Mouse (Mus musculus): ENCODE results near the gene Caly.
A peak's percentile ranks its signal among the peaks of the same experiment; 100 is the strongest.

Gene Caly

GRCm38 (mm10) chr7:140082242-140082678 lies at the start of gene Caly:
Caly (minus strand) TSS chr7:140082548.
- no peak for DNase-seq (ENCODE audit: low read depth in 1 of 2, low spot score in 2 of 2)

GRCm38 (mm10) chr7:140127911-140128310 lies 45.6 kb upstream of the Caly start:
- no peak for DNase-seq (ENCODE audit: low read depth in 1 of 2, low spot score in 2 of 2)

- DNase-seq (ENCODE audit: low read depth in 1 of 2, low spot score in 2 of 2): no peak
Observed at GRCm38 (mm10) chr7:140126934-140127333, 44.6 kb upstream of the Caly start.

DNA sequence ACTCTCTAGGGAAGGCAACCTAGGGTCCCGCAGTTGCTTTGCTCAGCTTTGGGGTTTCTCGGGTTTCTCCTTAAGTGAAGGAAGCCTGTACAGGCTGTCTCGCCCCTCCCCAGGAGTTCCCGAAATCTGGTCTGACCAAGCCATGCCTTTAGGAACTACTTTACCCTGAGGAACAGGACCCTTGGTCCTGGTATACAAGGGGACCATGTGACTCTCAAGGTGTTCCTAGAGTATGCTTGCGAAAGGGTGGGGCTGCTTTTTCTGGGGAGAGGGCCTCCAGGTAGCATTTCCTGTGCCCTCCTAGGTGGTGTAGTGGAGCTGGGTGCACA lies 43.6 kb upstream of the Caly start:
- no peak for DNase-seq (ENCODE audit: low read depth in 1 of 2, low spot score in 2 of 2)

DNA sequence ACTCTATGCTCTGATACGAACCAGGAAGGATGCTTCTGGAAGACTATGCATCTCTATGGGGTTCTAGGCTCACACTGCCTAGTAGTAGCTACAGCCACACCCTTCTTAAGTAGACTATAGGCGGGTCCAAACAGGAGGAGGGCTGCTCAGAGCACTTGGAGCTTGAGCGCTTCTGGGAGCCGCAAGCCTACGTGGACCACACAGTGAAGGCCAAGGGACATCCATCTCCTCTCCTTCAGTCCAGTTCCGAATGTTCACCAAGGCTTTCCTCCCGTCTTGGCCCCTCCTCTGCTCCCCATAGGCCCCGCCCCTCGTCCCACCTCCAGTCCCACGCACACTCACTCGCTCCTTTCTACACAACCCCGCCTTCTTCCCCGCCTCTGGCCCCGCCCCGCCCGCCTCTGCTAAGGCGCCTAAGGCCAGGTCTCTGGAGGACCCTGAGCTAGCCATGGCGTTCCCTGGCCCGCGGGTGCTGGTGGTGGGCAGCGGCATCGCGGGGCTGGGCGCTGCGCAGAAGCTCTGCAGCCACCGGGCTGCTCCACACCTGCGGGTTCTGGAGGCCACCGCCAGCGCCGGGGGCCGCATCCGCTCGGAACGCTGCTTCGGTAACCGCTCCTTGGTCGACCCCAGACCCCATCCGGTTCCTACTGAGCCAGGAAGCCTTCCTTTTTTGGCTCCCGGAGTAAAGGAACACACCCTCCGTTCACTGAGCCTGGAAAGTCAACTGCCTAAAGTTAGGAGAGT lies 43.1 kb upstream of the Caly start:
- peak; percentile 52 to 80 for DNase-seq (ENCODE audit: low read depth in 1 of 2, low spot score in 2 of 2)

DNA sequence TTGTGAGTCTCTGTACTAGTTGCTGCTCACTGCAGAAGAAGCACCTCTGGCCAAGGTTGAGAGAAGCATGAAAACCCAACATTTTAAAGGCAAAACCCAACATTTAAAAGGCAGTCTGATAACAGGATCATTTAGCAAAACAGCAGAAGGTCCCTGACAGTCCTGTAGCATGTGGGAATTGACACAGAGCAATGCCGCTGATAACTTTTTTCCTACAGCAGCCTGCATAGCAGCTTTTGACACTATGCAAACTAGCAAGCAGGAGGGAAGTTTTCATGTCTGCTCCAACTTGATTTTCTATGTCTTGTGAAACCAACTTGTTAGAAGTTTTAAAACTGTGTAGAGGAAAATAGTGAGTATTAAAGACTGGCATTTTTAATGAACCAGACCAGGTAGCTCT lies 42.0 kb upstream of the Caly start:
- DNase-seq (ENCODE audit: low read depth in 1 of 2, low spot score in 2 of 2): no peak

GRCm38 (mm10) chr7:140122765-140123164 lies 40.4 kb upstream of the Caly start:
- DNase-seq (ENCODE audit: low read depth in 1 of 2, low spot score in 2 of 2): no peak

DNA sequence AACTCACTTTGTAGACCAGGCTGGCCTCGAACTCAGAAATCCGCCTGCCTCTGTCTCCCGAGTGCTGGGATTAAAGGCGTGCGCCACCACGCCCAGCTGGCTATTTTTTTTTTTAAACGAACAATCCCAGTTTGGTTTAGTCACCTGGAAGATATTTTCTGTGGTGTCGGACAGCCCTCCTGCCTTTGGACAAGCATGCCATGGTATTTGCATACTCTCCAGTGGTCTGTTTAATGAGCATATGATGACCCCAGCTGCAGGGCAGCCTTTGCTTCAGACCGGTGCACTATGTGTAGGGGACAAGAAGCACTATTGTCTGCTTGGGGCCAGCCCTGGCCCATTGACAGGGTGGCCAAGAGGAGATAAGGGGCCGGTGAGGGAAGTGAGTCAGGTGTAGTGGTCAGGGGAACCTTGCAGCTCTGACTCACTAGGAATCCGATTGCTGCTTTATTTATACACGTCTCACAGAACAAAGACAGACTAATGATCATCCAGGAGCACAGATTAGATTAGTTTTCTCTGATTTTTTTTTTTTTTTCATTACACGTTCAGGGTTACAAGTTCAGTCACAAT lies 39.1 kb upstream of the Caly start:
- no peak for DNase-seq (ENCODE audit: low read depth in 1 of 2, low spot score in 2 of 2)

GRCm38 (mm10) chr7:140120484-140120883 lies 38.1 kb upstream of the Caly start:
- no peak for DNase-seq (ENCODE audit: low read depth in 1 of 2, low spot score in 2 of 2)

GRCm38 (mm10) chr7:140116329-140117054 lies 34.1 kb upstream of the Caly start, which contains the start of gene Echs1:
Echs1 (minus strand) TSS chr7:140116476.
- peak; percentile 86 for DNase-seq (ENCODE audit: low read depth in 1 of 2, low spot score in 2 of 2)

DNA sequence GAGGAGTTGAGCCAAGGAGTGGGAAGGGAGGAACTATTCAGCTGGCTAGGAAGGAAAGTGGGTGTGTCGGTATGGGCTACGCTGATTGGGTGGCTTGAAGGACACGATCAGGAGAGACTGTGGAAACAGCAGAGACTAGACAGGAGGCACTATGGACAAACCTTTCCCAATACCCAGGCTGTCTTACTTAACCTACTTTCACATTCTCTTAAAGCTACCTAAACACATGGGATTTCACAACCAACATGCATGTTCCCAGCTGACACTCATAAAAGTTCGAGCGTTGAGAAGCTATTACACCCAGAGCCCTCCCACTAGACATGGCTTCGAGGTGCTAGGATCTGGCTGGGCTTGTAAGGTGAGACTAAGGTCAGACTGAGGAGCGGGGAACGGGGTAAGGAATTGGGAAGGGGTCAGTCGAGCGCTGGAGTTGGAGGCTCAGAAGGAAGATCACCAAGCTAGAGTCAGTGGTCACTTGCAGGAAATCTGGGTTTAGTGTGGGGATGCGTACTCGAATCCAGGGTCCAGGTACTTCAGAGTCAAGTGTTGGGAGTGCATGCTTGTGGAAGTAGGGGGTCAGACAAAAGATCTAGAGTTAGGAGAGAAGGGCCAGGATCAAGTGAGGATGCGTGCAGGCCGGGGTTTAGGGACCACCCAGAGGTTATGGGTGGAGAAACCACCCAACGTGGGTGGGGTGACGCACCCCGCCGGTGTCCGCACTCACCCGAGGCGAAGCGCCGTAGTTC lies 33.4 kb upstream of the Caly start, which contains the start of gene Paox:
TSS of gene Paox (plus strand) at position 217 of the 746 bp plus-strand sequence.
- DNase-seq (ENCODE audit: low read depth in 1 of 2, low spot score in 2 of 2): peak in 1 of 2 experiments; percentile 34

DNA sequence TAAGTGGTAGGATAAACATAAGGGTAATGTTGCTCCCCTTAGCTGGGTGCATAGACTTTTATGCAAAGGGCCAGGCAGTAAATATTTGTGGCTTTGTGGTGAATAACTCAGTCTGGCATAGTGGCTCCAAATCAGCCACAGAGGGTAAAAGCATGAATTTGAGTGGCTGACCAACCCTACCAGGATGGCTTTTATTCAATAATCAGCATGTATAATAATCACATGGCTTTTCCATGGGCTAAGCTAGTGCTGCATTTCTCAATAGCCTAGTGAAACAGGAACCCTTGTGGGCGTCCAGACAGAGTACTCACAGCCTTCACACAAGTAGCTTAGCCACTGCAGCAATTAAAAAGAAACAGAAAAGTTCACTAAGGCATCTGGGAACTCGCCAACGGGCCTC lies 29.6 kb upstream of the Caly start:
- no peak for DNase-seq (ENCODE audit: low read depth in 1 of 2, low spot score in 2 of 2)

DNA sequence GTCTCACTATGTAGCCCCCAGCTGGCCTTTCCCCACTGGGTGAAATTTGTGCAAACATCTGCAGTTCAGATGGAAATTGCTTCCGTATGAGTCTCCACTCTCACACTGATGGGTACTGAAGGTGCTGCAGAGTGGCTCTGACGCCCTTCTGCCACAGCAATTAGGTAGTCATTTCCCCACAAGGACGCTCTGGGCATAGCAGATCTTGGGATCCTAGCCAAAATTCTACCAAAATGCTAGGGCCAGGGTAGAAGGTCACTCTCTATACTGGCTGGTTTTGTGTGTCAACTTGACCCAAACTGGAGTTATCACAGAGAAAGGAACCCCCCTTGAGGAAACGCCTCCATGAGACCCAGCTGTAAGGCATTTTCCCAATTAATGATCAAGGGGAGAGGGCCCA lies 21.7 kb upstream of the Caly start:
- no peak for DNase-seq (ENCODE audit: low read depth in 1 of 2, low spot score in 2 of 2)

DNA sequence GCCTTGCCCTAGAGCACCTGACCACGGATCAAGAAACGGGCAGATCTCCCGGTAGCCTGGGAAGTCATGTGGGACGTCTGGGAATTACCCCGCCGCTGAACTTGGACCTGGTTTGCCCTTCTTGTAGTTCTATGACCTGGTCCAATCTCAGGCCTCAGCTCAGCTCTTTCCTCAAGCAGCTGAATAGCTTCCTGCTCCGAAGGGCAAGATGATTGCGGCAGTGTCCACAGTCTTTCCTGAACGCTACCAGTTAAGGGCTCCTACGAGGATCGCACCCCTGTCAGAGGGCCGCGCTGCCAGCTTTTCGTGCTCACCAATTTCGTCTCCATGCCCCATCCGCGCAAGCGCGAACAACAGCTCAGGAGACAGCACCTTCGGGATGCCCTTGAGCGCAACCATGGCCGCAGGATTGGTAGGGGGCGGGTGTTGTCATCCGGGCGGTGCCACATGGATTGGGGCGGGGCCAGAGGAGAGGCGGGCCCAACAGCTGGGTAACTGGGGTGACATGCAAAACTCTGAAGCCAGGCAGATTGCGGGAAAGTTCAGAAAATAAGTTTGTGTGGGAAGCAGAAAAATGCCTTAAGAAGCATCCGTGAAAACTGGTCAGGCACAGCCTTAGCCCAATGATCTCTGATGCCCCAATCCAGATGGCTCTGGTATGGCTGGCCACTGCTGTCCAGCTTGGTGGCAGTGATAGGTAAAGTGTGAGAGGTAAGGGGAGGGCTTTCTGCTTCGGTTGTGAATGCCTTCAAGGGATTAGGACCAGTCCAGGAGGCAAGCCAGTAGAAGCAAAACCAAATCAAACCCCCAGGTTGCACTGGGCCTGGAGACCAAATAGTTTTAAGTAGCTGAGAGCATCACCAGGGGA lies 19.9 kb upstream of the Caly start, which contains the start of gene Fuom:
TSS of gene Fuom (minus strand) at position 449 of the 868 bp plus-strand sequence.
- peak in 1 of 2 experiments; percentile 70 for DNase-seq (ENCODE audit: low read depth in 1 of 2, low spot score in 2 of 2)

DNA sequence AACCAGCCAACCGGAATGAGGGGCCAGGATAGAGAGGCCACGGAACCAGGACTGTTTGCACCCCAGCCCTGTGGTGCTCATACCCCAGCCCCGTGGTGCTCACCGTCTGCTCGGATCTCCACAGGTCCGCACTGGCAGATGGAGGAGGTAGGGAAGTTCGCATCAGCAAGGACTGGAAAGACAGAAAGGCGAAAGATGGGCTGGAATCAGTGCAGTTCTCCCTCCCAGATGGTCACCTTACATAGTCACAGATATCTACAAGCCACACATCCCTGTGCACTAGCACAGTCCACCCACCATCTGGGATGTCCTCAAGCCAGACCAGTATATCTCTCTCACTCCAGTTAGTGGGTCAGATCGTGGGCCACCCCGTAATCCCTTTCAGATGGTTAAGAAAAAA lies 19.1 kb upstream of the Caly start:
- DNase-seq (ENCODE audit: low read depth in 1 of 2, low spot score in 2 of 2): no peak

DNA sequence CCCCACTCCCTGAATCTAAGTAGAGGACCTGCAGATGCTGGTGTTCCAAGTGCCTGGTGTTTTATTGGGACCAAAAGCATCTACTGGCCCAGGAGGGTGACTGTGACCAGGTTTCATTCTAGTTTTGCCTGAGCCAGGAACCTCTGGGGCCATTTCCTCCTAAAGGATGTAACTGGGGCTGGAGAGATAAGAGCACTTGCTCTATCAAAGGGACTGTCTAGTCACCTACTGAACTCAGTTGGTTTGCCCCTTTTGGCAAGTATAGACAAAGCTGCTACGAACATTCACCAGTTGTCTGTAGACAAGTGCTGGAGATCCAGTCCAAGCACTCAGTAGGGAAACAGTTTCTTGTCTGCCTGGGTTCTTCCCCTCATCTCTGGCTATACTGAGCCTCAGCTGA lies 16.1 kb upstream of the Caly start:
- no peak for DNase-seq (ENCODE audit: low read depth in 1 of 2, low spot score in 2 of 2)

- DNase-seq (ENCODE audit: low read depth in 1 of 2, low spot score in 2 of 2): no peak
Observed at GRCm38 (mm10) chr7:140096055-140096454, 13.7 kb upstream of the Caly start.

DNA sequence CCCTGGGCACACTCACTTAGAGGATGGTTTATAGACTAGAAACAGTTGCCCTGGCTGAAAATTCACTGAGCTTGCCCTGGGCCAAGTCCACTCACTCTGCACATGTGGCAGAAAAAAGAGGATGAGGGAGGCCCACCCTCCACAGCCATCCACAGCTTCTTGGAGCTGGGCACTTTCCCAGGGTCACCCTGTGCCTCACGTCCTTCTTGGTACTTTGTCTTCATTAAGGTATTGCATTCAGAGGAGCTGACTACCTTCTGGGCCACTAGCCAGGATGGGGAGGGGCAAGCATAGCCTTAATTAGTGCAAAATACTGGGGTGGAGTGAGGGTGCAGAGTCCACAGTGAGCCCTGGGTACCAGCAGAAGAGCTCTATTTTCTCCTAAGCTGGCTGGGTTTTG lies 13.2 kb upstream of the Caly start:
- DNase-seq (ENCODE audit: low read depth in 1 of 2, low spot score in 2 of 2): no peak

- DNase-seq (ENCODE audit: low read depth in 1 of 2, low spot score in 2 of 2): no peak
Observed at GRCm38 (mm10) chr7:140094954-140095353, 12.6 kb upstream of the Caly start.

DNA sequence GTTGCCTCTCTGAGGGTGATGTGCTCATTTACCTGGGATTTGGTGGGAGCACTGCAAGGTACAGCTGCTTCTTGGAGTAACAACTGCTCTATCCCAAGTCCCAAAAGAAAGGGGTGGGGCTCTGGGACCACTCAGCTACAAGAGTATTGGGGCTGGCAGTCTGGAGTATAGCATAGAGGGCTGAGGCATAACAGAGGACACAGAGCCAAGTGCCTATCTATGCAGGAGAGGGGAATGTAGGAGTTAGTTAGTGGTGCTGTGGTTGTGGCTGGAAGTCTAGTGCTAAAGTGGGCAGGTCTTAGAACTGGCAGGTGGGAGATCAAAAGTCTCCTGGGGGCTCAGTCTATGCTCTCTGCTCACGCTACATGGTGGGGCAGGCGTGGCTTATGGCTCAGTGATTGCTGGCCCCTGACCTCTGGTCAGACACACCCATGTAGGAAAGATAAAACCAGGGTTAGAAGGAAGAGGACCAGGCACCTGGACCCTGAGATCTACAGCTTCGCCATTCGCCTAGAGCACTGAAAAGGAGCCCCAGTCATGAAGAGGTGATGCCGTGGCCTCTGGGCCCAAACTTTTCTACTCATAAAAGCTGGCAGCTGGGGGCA lies 10.7 kb upstream of the Caly start, which contains the start of gene Prap1:
TSS of gene Prap1 (plus strand) at position 472 of the 605 bp plus-strand sequence.
- no peak for DNase-seq (ENCODE audit: low read depth in 1 of 2, low spot score in 2 of 2)

Data from monocyte, adult 2 months (primary cell).